ENCODE assay signal across 9 mouse cellular contexts in the genomic region with DNA sequence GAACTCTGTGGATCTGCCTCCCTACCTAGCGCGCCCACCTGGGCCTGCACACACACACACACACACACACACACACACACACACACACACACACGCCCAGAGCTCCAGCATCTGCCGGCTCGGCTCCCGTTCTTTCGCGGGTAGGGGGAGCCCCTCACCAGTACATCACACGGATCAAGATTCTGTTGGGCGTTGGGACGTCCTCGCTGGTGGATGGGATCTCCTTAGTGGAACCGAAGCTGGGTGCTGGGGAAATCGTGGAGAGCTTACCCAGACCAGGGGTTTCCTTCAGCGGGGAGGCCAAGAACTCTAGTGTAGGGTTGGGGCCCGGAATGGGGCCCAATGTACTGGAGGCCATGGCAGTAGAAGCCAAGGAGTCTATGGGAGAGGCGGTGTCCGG. TPM values are rescaled to one million over a fixed set of nuclear protein-coding genes. Genes with fewer than 3 reads are reported as not detected.
DNase-seq lines count a peak whose midpoint lies in the region; ATAC-seq and TF ChIP-seq lines count a peak whose summit lies in the region.
"Had no signal": no experiment of that assay in that cellular context is flagged by ENCODE, and none has a peak within 500 bp of the region (broad histone marks: within the 10 kb centered on the region; RNA-seq: fewer than 3 reads in every experiment).

No protein-coding gene starts in this region.

- H3K27me3 ChIP-seq in hindbrain, embryonic 14.5 days (ENCODE audit: control insufficient read depth, insufficient read depth, low read length): peaks cover 38% of the 10 kb centered on the region; the same call in 1 of the 2 replicates

- DNase-seq in left cerebral cortex, adult 2 months (ENCODE audit: extremely low spot score in 1 of 2, low spot score in 2 of 2): no peak
- no peak for DNase-seq in left cerebral cortex, postnatal 25 days (ENCODE audit: low spot score in 2 of 2)
- peak; percentile 53 for DNase-seq in embryo, embryonic 10.5 days (ENCODE audit: low spot score)
- DNase-seq in hindbrain, embryonic 14.5 days (ENCODE audit: low spot score): no peak
- peak; percentile 54 for DNase-seq in neural tube, embryonic 10.5 days (ENCODE audit: extremely low spot score, low spot score)
- DNase-seq in spleen, adult 12 weeks (ENCODE audit: low spot score): no peak
- DNase-seq in frontal cortex, adult 2 months (ENCODE audit: extremely low spot score in 1 of 2, low spot score in 1 of 2): no peak
- no peak for DNase-seq in thymus, adult 18-20 months
- DNase-seq: kidney, adult 2 months had no signal

- H3K36me3 ChIP-seq in hindbrain, embryonic 14.5 days (replicated peaks; ENCODE audit: control insufficient read depth, insufficient read depth): no peaks in the 10 kb centered on the region

- H3K4me1 ChIP-seq in hindbrain, embryonic 14.5 days (replicated peaks; ENCODE audit: control insufficient read depth, insufficient read depth, low read length): peaks cover 9% of the 10 kb centered on the region; the same call in 1 of the 2 replicates

- no peak overlapping the region for H3K27ac ChIP-seq in left cerebral cortex, adult 2 months
- H3K27ac ChIP-seq in hindbrain, embryonic 14.5 days: no peak overlapping the region

- H3K9ac ChIP-seq in hindbrain, embryonic 14.5 days: peak overlapping the region; percentile 42; the same call in 1 of the 2 replicates

- H3K9me3 ChIP-seq in hindbrain, embryonic 14.5 days (ENCODE audit: control insufficient read depth, low read length): no peaks in the 10 kb centered on the region

- intact Hi-C loops in left cerebral cortex, adult 2 months (cut with DNase I): no loop called here
- intact Hi-C loops in left cerebral cortex, postnatal 25 days (cut with DNase I): no loop called here

- H3K4me3 ChIP-seq in left cerebral cortex, adult 2 months: peak overlapping the region; percentile 11; the same call in 1 of the 2 replicates
- H3K4me3 ChIP-seq in hindbrain, embryonic 14.5 days (replicated peaks; ENCODE audit: low read length): peak overlapping the region; percentile 19

- WGBS in hindbrain, embryonic 14.5 days: 1% methylated on average over 17 of the region's 18 CpGs

- no peak for TF ChIP-seq CTCF in left cerebral cortex, adult 2 months (IDR thresholded peaks at IDR 0.05)

- H3K4me2 ChIP-seq in hindbrain, embryonic 14.5 days (replicated peaks): peak overlapping the region; percentile 46

- no peak for ATAC-seq in hindbrain, embryonic 14.5 days (ENCODE audit: low FRiP score)

RNA-seq across cellular contexts. Expression of gene Selenov, which starts 0.8 kb away (rescaled TPM):
- 1 to 10 TPM in 1 of 2 experiments, under 1 TPM in 1; 0.79 to 1.1 TPM for total RNA-seq in left cerebral cortex, adult 2 months (2021)
- total RNA-seq in left cerebral cortex, postnatal 25 days (2021): 1 to 10 TPM in 1 of 2 experiments, under 1 TPM in 1; 0.25 to 1.7 TPM
- 0.74 and 0.91 TPM in 2 replicates for polyA plus RNA-seq in hindbrain, embryonic 14.5 days (2014; fragmentation: Nextera tagmentation; extraction: Ambion mirVana)
- polyA plus RNA-seq in frontal cortex, adult 2 months (2012; rRNA removed): 1.7 and 1.8 TPM in 2 replicates
- polyA plus RNA-seq: kidney, adult 2 months had no signal

RNA-seq across cellular contexts. Expression of gene Dll3, which starts 11.9 kb away (rescaled TPM):
- total RNA-seq in left cerebral cortex, adult 2 months (2021): 1 to 10 TPM; 1.1 to 1.9 TPM
- total RNA-seq in left cerebral cortex, postnatal 25 days (2021): 1 to 10 TPM; 1.4 to 2.0 TPM
- 19.1 and 21.0 TPM in 2 replicates for polyA plus RNA-seq in hindbrain, embryonic 14.5 days (2014; fragmentation: Nextera tagmentation; extraction: Ambion mirVana)
- 2.0 and 2.6 TPM in 2 replicates for polyA plus RNA-seq in frontal cortex, adult 2 months (2012; rRNA removed)
- polyA plus RNA-seq: kidney, adult 2 months had no signal

RNA-seq across cellular contexts. Expression of gene Eid2b, which starts 12.6 kb away (rescaled TPM):
- total RNA-seq in left cerebral cortex, adult 2 months (2021): 10 to 100 TPM; 32.3 to 33.4 TPM
- 10 to 100 TPM; 32.5 to 34.3 TPM for total RNA-seq in left cerebral cortex, postnatal 25 days (2021)
- 33.8 and 35.2 TPM in 2 replicates for polyA plus RNA-seq in hindbrain, embryonic 14.5 days (2014; fragmentation: Nextera tagmentation; extraction: Ambion mirVana)
- 29.7 and 32.9 TPM in 2 replicates for polyA plus RNA-seq in frontal cortex, adult 2 months (2012; rRNA removed)

RNA-seq across cellular contexts. Expression of gene Timm50, which starts 21.7 kb away (rescaled TPM):
- total RNA-seq in left cerebral cortex, adult 2 months (2021): 10 to 100 TPM; 41.7 to 47.0 TPM
- total RNA-seq in left cerebral cortex, postnatal 25 days (2021): 10 to 100 TPM; 39.0 to 40.8 TPM
- polyA plus RNA-seq in hindbrain, embryonic 14.5 days (2014; fragmentation: Nextera tagmentation; extraction: Ambion mirVana): 125 and 137 TPM in 2 replicates
- 53.0 and 58.6 TPM in 2 replicates for polyA plus RNA-seq in frontal cortex, adult 2 months (2012; rRNA removed)

RNA-seq across cellular contexts. Expression of gene Eid2, which starts 22.5 kb away (rescaled TPM):
- total RNA-seq in left cerebral cortex, adult 2 months (2021): 10 to 100 TPM; 63.3 to 64.4 TPM
- 10 to 100 TPM; 58.4 to 61.2 TPM for total RNA-seq in left cerebral cortex, postnatal 25 days (2021)
- 8.8 and 11.3 TPM in 2 replicates for polyA plus RNA-seq in hindbrain, embryonic 14.5 days (2014; fragmentation: Nextera tagmentation; extraction: Ambion mirVana)
- 56.5 and 57.0 TPM in 2 replicates for polyA plus RNA-seq in frontal cortex, adult 2 months (2012; rRNA removed)

Comparison
In these comparisons a context has a peak if more than half of its experiments do, and no peak if none do; other contexts are left out.
1. DNase-seq: peak in embryo, embryonic 10.5 days (single experiment) and neural tube, embryonic 10.5 days (single experiment); none in left cerebral cortex, adult 2 months (0 of 2), left cerebral cortex, postnatal 25 days (0 of 2), hindbrain, embryonic 14.5 days (single experiment), spleen, adult 12 weeks (single experiment), frontal cortex, adult 2 months (0 of 2) and thymus, adult 18-20 months (0 of 2).